Mouse (Mus musculus): Measurements from ENCODE around the gene Lingo2.

DNA sequence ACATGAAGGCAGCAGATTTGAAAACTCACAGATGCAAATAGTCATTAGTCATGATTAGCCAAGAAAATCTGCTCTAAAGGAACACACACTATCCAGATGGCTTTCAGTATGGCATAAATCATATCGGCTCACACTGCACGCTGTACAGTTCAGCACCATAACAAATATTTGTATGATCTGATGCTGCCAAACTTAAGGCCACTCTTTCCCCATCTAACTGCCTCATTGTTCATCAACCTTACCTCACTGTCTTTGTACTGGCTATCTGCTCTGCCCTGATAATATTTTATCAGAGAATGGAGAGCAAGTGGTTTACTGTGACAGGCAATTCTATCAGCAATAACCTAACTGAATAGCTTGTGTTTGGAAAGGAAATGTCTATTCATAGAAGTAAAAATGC lies 254.7 kb downstream of the Lingo2 start:
- TF ChIP-seq TAL1 (IDR thresholded peaks at IDR 0.05; ENCODE audit: low read length) (no peak), GATA1 (IDR thresholded peaks at IDR 0.05; ENCODE audit: low read length) (no peak)
